Mouse (Mus musculus): ENCODE measurements around the gene Slc9b2.

Slc9b2 gene

DNA sequence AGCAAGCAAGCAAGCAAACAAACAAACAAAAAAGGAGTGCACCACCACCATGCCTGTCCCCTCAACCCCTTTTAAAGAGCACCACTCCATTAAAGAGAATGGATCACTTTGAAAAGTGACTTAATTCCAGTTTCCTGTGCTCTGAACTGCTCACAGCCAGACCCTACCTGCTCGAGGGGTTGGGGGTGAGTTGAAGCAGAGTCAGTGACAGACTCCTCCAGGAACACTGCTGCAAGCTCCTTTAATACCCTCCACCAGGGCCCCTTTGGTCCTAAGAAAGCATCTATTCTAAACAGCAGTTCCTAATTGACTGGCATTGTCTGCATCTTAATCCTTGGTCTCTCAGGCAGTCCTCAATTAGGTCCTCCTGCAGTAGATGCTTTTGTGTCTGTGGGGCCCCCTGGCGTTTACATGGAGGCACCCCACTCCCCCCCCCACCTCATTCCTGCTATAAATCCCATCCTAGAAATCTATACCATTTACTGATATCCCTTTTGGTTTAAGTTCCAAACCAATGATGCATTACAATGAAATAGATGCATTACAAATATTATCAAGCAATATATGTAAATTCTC lies 5.5 kb downstream of the Slc9b2 start:
- no peak for DNase-seq (ENCODE audit: low spot score in 2 of 2)

DNA sequence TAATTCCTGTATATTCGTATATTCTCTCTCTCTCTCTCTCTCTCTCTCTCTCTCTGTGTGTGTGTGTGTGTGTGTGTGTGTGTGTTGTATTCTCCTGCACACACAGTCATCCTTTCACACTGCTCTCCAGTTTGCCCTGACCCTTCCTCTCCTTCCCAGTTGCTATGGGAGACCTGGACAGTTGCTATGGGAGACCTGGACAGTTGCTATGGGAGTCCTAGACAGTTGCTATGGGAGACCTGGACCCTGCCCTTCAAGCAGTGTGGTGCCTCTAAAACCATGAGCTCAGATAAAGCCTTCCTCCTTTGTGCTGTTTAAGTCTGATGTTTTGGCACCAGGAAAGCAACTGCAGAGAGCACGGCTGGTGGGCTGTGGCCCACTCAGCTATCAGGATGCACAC lies 6.2 kb downstream of the Slc9b2 start:
- DNase-seq (ENCODE audit: low spot score in 2 of 2): no peak

GRCm38 (mm10) chr3:135314811-135315210 lies 7.3 kb downstream of the Slc9b2 start:
- no peak for DNase-seq (ENCODE audit: low spot score in 2 of 2)

GRCm38 (mm10) chr3:135315720-135316425 lies 8.4 kb downstream of the Slc9b2 start:
- no peak for DNase-seq (ENCODE audit: low spot score in 2 of 2)

- no peak for DNase-seq (ENCODE audit: low spot score in 2 of 2)
Measured at GRCm38 (mm10) chr3:135318331-135318730, 10.8 kb downstream of the Slc9b2 start.

GRCm38 (mm10) chr3:135324354-135324753 lies 16.9 kb downstream of the Slc9b2 start:
- DNase-seq (ENCODE audit: low spot score in 2 of 2): no peak

- DNase-seq (ENCODE audit: low spot score in 2 of 2): no peak
Measured at GRCm38 (mm10) chr3:135327176-135327575, 19.7 kb downstream of the Slc9b2 start.

GRCm38 (mm10) chr3:135327601-135328000 lies 20.1 kb downstream of the Slc9b2 start:
- no peak for DNase-seq (ENCODE audit: low spot score in 2 of 2)

DNA sequence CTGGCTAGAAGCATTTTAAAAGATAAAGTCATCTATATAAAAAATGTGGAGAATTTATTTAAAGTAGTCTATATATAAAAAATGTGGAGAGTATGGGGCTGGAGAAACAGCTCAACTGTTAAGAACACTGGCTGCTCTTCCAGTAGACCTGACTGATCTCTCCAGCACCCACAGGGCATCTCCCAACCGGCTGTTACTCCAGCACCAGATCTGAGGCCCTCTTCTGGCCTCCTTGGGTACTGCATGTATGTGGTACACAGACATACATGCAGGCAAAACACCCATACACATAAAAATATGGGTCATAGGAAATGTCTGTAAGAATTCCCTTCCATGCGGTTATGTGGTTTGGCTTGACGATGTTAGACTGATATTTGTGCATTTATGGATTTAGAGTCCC lies 21.1 kb downstream of the Slc9b2 start:
- DNase-seq (ENCODE audit: low spot score in 2 of 2): peak in 1 of 2 experiments; percentile 61

DNA sequence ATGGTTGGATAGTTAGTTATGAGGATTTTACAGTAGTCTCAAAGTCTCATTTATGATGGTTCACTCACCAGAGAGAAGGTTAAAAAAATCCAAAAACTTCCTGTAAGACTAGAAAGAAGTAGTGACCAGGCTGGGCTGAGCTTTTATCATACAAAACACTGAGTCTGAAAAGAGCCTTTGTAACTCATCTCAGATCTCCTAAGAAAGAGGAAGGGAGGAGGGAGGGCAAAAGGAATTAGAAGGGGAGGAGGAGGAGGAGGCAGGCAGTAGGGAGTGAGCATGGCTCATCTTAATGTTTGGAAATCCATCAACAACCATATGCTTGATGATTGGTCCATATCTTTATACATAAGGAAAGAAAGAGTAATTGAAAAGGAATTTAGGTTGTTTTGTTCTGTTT lies 25.2 kb downstream of the Slc9b2 start:
- no peak for DNase-seq (ENCODE audit: low spot score in 2 of 2)

DNA sequence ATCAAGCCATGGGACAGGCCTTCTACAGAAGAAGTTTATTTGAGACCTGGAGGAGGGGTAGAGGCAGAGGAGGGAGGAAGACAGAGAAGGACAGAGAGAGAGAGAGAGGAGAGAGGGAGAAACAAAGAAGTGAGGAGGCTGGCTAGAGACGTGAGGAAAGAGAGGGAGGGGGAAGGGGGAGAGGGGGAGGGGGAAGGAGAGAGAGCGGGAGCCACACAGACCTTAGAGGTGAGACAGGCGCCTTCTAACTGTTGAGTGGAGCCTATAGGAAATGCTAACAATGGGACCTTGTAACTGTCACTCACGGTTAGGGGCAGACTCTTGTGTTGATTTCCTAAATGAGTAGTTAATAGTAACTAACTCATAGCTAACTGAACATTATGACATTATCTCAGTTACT lies 26.3 kb downstream of the Slc9b2 start:
- DNase-seq (ENCODE audit: low spot score in 2 of 2): no peak

DNA sequence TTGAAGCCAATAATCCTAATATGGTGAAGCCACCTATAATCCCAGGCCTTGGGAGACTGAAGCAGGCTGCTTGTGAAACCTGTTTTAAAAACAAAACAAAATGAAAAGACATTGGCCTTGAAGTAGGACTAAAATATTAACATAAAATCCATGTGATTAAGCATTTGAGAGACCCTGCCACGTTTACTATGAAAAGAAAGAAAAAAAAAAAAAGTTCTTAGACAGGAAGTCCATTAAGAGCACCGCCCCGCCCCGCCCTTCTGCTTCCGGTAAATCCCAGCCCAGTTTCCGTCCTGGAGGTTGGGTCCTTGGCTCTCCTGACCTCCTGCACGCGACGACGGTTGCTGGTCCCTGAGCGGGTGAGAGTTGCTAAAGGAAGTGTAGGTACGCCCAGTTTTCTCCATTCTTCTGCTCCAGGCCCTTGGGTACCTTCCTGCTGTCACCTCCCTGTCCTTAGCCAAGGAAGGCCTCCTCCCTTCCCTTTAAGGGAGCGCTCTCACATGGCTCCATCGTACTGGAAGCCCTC lies 40.3 kb downstream of the Slc9b2 start, which contains the start of gene Slc9b1:
TSS of gene Slc9b1 (plus strand) at position 291 of the 526 bp plus-strand sequence.
- no peak for DNase-seq (ENCODE audit: low spot score in 2 of 2)

DNA sequence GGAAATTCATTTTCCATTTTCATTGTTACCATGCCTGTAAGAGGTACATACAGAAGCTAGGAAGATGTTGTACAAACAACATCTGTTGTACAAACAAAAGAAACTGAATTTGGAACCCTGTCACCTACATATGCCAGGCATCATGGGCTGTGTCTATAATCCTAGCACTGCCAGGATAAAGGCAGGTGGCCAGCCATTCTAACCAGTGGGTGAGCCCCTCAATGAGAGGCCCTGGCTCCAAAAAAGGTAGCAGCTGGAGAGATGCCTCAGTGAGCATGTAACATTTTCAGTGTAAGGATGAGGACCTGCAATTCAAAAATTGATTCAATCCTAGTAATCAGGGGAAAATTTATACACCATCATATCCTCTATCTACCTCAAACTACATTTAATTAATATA lies 41.5 kb downstream of the Slc9b2 start:
- DNase-seq (ENCODE audit: low spot score in 2 of 2): no peak

- DNase-seq (ENCODE audit: low spot score in 2 of 2): no peak
Measured at GRCm38 (mm10) chr3:135351857-135352256, 44.4 kb downstream of the Slc9b2 start.

DNA sequence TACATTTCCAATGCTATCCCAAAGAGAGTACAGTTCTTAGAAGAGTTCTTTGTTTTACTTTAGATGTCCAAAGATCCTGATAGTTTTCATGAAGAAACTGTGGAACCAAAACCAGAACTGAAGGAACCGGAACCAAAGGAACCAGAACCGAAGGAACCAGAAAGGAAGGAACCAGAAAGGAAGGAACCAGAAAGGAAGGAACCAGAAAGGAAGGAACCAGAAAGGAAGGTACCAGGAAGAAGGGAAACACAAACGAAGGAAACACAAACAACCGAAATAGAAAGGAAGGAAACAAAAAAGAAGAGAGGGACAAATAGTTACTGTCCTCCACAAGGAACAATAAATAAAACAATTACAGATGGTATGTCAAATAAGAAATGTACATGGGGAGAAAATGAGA lies 49.9 kb downstream of the Slc9b2 start:
- no peak for DNase-seq (ENCODE audit: low spot score in 2 of 2)

GRCm38 (mm10) chr3:135375836-135376235 lies 68.3 kb downstream of the Slc9b2 start:
- no peak for DNase-seq (ENCODE audit: low spot score in 2 of 2)

- no peak for DNase-seq (ENCODE audit: low spot score in 2 of 2)
Measured at GRCm38 (mm10) chr3:135377445-135377844, 69.9 kb downstream of the Slc9b2 start.

- DNase-seq (ENCODE audit: low spot score in 2 of 2): no peak
Measured at GRCm38 (mm10) chr3:135379868-135380267, 72.4 kb downstream of the Slc9b2 start.

DNA sequence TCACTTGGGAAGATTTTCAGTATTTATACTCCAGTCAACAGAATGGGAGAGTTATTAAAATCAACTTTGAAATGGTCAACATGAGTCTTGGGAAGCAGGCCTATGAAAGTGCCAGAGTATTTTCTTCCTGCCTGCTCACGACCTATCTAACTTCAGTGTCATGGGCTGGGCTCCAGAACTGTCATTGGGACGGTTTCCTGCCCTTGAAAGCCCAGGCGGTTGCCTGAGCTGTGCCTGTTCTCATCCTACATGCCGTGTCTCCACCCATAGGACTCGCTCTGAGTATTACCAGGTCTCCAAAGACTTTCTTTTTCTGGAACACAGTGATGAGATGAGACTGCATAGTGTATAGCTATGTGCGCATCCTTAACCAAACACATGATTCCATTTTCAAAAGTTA lies 85.7 kb downstream of the Slc9b2 start:
- no peak for DNase-seq (ENCODE audit: low spot score in 2 of 2)
